Mouse (Mus musculus): ENCODE results near the gene Capn13. TPM values are rescaled to one million over a fixed set of nuclear protein-coding genes. Genes with fewer than 3 reads are reported as not detected.
A peak's percentile ranks its signal among the peaks of the same experiment; 100 is the strongest.
"Not testable (repeated sequence)": the region's sequence is repeated elsewhere in the genome, so short reads cannot be mapped to it uniquely, and the experiment has no call there.

The Capn13 gene
- total RNA-seq, 2 experiments from 2014 or later = not detected

- DNase-seq (ENCODE audit: low spot score in 2 of 2) = not testable (repeated sequence)
These were observed 118.0 kb downstream of the Capn13 start for GRCm38 (mm10) chr17:73282702-73283101.

DNA sequence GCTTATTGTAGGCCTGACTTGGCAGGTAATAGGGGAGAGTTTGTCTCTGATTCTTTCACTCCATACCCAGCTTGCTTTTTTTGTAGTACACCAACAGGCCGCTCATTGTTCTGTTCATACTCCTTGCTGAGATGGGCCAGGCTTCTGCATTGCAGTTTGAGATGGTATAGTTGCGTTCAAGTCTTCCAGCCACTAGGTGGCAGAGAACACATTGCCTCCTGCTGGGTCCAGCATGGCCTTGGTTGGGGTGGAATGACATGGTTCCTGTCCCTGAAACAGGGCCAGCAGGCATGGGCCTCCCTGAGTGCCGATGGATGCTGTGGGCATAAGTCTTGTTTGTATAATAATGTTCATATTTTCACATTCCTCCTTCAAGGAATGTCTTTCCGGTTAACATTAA is 122.9 kb downstream of the Capn13 start:
- DNase-seq (ENCODE audit: low spot score in 2 of 2) = no peak

DNA sequence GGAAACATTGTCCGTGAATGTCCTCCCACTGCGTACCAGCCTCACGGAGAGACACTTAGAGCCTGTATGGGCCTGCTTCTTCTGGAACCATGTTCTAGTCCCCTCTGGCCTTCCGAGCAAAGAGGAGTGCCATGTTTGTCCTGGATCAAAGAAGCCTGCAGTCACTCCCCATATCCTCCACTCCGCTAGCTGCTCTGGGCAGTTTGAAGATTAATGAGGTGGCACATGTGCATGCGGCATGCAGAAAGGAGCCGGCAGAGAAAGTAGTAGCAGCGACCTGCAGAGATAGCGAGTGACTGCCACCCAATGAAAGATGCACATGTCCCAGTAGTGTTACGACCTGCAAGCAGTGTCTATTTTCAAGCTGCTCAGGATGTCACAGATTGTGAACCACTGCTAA is 125.6 kb downstream of the Capn13 start:
- no peak for DNase-seq (ENCODE audit: low spot score in 2 of 2)

DNA sequence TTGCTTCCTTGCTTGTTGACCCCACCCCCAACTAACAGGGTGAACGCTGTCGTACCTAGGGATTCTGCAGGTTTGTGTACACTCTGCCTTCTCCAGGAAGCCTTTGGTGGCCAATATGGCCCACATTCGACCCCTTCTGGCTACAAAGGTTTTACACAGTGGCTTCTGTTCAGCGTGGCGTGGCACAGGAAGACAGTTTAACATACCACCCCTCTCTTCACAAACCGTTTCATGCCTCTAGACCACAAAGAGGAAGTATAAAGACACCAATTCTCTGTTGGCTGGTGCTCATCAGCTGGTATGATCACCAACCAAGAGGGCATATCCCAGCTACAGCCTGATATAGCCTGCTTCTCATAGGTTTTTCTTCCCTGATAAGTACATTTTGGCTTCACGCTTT is 126.9 kb downstream of the Capn13 start:
- no peak for DNase-seq (ENCODE audit: low spot score in 2 of 2)

DNA sequence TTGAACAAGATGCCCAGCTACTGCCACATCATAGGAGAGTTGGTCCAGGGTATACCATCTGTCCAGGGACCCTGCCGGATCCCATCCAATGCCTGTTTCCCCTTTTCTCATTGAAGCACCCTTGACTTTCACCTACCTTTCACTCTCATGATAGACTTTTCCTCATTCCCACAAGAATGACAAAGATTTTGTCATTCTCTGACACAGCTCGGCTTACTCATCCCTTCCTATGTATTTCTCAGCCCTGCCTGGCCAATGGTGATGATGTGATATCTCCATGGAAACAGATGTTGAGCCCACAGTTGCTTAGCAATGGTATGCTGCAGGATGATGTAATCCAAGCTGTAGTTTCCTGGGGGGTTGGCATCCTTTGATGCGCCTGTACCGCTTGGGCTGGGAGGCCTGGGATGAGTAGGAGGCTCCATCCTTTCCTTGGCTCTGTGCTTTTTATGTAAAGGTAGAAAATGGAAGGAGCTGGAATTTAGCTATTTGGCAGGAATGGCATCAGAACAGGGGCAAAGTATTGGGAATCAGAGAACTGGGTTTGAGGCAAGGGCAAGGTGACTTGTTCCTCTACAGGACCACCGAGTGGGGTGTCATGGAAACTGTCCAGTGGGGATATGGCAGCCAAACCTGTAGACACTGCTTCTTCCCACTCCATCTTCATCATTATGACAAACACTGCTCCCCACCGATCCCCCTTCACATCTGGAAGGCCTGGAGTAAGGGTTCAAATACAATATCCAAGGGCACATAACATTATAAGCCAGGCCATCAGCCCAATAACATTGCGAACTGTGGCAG is 128.7 kb downstream of the Capn13 start:
- peak; percentile 39 to 40 for DNase-seq (ENCODE audit: low spot score in 2 of 2)

- no peak for DNase-seq (ENCODE audit: low spot score in 2 of 2)
These were observed 129.5 kb downstream of the Capn13 start for GRCm38 (mm10) chr17:73270871-73271796.

DNA sequence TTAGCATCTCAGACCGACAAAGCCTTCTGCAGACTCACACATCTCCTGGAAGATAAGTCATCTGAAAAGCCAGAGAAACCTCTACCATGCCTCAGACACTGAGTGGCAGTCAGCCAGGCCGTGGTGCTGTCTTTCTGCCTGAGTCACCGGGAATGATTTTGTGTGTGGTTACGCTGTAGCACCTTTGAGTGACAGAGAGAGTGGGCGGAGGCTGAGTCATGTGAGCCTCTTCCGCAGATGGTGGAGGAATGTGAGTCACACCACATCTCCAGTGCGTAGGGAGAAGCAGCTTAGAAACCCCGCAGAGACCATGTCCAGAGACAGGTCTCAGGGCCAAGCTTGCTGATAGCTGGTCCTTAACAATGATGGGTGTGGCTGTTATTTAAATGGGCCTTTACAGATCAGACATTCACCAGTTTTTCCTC is 137.6 kb downstream of the Capn13 start:
- peak in 1 of 2 experiments; percentile 46 for DNase-seq (ENCODE audit: low spot score in 2 of 2)

DNA sequence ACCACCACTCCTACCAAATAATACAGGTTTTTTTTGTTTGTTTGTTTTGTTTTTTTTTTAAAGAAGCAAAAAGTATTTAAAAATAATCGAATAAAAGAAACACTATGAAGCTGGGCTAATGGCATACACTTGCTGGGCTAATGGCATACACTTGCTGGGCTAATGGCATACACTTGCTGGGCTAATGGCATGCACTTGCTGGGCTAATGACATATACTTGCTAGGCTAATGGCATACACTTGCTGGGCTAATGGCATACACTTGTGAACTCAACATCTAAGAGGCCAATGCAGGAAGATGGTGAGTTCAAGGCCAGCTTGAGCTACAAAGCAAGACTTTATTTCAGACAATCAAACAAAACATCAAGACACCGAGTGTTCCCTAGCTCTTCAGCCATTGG is 138.1 kb downstream of the Capn13 start:
- no peak for DNase-seq (ENCODE audit: low spot score in 2 of 2)

- DNase-seq (ENCODE audit: low spot score in 2 of 2) = not testable (repeated sequence)
These were observed 141.4 kb downstream of the Capn13 start for GRCm38 (mm10) chr17:73259258-73259657.

DNA sequence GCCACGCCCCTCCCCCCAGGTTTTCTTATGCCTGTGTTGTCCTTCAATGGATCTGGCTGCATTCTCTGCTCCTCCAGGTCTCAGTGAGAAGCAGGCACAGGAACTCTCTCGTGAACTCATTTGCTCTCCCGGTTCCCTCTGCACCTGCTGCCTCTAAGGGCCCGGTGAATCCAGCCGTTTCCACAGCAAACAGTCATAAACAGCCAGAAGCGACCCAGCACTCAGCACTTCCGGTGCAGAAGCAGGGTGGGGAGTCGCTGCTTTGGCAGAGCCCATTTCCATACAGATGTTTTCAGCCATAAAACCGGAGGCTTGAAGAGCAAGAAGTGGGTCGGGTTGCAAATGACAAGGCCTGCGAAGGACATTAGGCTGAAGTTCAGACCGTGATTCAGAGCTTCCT is 142.0 kb downstream of the Capn13 start:
- DNase-seq (ENCODE audit: low spot score in 2 of 2) = no peak

All from layer of hippocampus, postnatal 10 days (tissue).